Mouse (Mus musculus): Measurements from ENCODE around the gene Gm9195.

Gene Gm9195

GRCm38 (mm10) chr14:72440929-72441328, 50.7 kb downstream of the Gm9195 start:
- DNase-seq = no peak

GRCm38 (mm10) chr14:72440436-72440835, 51.2 kb downstream of the Gm9195 start:
- no peak for DNase-seq

GRCm38 (mm10) chr14:72438976-72439375, 52.7 kb downstream of the Gm9195 start:
- no peak for DNase-seq

- peak; percentile 40 for DNase-seq
These were observed 101.9 kb downstream of the Gm9195 start for GRCm38 (mm10) chr14:72389696-72390095.

GRCm38 (mm10) chr14:72389288-72389687, 102.3 kb downstream of the Gm9195 start:
- DNase-seq = no peak

GRCm38 (mm10) chr14:72377224-72377623, 114.4 kb downstream of the Gm9195 start:
- no peak for DNase-seq
